Mouse (Mus musculus) fat pad, adult 2 months (tissue): ENCODE measurements around the gene Celf2.

Source experiments
- DNase-seq: peaks from one replicate; pipeline ENCODE4 v3.0.0-alpha.2; 2011; ENCODE audit warnings: low read depth, low spot score; ENCODE audit errors: extremely low read depth

The Celf2 gene

DNA sequence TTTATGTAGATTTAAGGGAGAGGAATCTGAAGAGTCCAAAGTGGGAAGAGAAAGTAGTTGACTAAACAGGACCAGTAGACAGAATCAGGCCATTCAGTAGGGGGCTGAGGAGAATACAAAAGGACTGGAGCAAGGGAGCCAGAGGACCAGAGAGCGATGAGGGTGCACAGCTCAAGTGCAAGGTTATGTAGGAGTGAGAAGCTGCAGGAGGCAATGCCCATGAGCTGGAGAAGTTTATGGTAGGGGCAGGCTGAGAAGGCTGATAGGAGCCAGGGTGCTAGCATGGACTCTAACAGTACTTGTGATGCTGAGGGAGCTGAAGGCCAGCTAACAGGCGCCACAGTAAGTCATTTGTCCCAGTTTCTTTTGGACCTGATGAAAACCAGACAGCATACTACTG is 718.5 kb downstream of the Celf2 start:
- DNase-seq = no peak

DNA sequence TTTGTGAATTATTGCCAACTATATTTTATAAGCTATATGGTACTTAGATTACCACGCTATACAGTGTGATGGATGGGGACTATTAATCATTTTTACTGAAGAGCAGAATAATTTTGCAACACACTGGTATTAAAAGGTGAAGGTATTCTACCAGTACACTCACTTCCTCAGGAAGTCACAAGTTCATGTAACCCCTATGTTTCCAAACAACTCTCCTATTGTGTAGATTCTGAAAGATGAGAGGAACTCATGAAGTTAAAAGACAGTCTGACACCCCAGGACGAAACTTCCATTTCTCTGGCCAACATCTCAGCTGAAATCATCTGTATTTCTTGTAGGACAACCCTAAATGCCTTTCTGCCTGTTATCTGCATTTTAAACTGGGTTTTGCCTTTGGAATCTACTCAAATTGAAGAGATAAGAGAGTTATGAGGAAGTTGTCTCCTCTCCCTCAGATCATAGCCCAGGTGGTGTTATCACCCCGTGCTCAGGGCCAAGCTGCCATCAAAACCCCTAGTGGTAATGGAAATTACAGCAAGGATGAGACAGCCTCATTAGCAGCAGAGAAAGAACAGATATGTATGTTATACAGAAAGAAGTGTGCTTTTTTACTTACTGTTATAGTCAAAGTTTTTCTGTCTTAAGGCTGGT is 722.7 kb downstream of the Celf2 start:
- no peak for DNase-seq

DNA sequence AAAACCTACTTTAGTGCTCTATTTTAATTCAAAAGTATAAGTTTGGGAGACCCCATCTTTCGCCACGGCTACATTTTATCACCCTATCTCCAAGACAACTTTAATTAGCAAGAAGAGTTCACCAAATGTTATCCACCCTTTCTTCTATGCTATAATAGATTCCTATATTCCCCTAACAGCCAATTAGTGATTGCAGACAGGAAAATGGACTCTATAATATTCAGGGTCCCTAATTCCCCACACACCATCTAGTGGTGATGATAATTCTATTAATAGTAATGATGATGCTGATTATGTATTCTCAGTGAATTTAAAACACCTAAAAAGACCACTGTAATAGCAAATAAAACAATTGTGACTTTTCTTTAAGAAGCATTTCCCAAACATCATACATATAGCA is 739.1 kb downstream of the Celf2 start:
- no peak for DNase-seq

DNA sequence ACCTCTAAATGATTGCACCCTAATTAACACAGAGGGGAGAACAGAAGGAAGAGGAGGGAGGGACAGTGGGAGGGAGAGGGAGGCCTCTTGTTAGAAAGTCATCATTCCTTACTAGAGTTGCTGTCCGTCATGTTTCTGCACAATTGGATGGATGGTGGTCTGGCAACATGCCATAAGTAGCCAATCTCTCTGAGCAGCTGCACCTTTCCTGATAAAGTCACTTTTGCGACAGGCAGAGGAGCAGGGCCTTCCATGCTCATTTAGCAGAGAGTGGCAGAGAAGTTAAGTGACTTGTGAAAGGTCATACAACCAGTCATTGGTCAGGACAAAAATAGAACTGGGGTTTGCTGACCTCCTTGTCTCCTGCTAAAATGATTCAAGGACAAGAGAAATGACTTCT is 747.0 kb downstream of the Celf2 start:
- DNase-seq = no peak

DNA sequence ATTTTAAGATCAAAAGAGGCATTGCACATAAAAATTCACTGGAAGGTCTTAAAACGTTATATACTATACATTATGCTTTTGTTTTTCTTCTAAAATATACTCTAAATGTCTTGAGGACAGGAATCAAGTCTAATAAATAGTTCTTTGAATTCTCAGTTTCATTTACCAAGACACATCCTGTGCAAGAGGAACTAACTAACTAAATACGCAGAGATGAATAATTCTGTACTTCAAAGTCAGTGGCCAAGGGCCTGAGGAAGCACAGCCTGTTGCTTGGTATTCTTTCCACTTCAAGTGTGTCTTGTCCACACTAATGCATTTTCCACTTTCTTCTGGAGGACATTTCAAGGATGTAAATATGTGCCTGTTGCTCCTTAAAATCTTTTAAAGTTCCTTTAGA is 766.2 kb downstream of the Celf2 start:
- no peak for DNase-seq

DNA sequence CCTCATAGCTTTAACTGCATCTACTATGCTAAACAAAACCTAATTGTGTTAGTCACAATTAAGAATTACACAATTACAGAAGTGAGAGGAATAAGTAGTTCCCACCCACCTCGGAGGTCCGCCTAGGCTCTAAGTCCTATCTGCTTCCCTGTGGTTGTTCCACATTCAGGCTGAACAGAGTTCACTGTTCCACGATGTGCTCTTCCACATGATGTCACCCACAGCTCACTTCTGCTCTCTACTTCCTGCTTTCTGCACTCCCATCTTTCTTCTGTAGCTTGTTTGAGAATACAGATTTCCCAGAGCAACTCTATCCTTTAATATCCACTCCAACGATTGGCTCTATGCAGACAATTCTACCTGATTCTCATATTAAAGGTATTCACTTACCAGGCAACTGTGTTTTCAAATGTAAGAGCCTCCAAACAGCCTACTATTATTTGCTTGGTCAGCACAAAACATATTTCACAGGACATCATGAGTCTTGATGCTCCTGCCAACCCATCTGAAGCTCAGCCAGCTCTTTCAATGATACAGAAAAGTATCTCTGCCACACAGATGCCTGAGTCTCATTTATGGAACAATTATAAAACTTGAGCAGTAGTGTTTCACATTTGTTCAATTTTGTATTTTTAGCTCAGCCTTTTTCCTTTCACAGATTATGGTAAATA is 769.2 kb downstream of the Celf2 start:
- DNase-seq = no peak

DNA sequence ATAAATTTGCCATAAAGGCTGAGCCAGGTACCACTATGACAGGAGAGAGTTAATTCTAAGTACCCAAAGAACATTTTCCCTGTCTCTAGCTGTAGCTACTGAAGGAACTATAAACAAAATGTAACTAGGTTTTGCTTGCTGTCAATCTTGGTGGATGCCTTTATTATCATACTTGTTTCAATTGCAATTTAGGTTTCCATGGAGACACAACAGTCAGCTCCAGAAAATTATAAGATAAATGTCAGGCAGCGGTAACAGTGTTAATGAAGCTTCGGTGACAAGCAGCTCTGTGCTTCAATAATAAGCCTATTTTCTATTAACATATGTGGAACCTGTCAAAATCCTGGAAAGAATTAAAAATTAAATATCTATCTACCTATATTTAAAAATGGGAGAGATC is 777.3 kb downstream of the Celf2 start:
- DNase-seq = no peak

DNA sequence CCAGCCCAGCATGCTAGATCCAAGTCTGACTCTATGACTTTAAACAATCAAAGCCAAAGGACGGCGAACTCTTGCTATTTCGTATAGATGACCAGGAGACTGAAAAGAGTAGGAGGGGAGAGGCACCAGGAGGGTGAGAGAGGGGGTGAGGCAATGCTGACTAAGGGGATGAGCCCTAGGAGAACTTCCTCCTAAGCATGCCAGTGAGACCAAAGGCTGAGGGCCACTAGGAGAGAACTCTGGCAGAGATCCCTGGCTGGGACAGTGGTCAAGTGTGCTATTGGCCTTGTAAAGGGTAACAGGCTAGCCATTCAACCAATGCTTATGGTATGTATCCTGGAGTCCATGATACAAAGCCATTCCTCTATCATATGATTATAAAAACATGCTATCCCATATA is 778.5 kb downstream of the Celf2 start:
- DNase-seq = no peak

DNA sequence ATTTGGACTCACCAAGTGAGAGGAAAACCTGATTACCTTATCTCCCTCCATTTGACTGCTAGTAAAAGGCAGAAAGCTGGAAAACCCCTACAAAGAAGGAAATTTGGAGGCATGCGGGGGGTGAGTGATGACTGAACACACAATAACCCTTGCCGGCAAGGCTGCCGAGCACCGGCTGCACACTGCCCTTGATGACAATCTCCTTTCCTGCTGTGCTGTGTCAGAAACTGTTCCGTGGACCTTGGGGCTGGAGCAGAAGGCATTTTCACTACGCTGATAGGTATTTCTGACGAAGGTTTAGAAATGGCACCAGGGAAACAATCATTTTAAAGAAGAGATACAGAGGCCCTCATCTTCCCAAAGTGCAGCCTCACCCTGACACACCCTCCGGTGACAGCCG is 779.4 kb downstream of the Celf2 start:
- DNase-seq = no peak

DNA sequence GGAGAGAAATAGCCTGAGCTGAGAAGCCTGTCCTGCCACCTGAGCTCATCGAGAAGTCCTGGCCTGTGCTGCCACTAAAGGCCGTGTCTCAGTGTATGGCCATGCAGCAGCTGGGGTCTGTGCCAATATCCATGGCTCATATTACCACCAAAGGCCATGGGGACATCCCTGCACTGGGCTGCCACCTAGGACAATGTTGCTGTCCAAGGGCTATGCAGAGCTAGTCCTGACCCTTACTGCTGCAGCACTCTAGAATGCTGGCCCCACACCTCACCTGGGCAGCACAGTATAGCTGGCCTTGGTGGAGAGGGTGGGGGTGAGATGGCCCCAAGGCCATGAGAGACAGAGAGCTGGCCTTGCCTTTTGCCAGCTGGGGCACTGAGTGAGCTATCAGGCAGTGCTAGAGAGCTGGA is 780.5 kb downstream of the Celf2 start:
- no peak for DNase-seq

DNA sequence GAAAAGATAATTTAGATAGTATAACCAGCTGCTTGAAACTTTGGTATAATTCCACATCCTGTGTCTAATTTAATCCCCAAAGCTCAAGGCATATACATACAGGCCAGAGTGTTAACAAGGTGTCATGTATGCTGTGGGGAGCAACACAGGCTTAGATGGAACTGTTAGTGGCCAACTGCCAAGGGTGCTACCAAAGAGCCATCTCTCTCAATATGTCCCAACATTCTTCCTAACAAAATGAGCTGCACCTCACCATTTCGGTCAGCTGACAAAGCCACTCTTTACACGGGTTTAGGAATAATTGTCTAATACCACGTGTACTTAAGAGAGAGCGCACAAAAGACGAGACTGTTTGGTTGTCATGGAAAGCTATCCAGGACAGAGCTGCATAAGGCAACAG is 782.0 kb downstream of the Celf2 start:
- DNase-seq = no peak

DNA sequence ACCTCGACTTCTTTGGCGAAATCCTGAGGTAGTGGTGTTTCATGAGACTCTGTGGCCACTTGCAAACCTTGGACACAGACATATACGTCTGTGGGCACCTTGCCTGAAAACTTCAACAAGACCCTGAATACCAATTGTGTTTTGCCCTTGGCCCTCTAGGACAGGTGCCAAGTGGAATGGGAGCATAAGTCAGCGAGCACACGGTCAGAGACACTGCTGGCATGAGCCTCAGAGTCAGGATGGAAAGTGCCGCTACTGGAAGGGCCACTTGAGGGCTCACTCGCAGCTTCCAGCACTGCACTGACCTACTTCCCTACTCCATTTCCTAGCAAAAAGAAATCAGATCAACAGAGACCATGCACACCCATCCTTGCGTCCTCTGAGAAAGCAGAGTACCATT is 783.3 kb downstream of the Celf2 start:
- no peak for DNase-seq

DNA sequence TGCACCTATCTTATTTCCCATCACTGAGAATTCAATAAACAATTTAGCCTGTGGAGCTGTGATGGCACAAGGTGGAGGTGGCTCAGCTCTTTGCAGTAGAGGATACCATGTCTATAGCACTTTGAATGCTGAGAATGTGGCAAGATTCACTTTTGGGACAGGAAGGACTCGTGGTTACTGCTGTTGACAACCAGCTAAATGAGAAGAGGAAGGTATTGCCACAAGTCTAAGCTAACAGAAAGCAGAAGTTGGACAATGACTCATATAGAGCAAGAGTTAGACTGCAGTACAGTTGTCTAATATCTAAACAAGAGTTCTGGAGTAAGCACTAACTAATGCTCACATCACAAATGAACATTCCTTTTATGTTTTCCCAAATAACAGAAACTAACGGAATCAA is 785.8 kb downstream of the Celf2 start:
- no peak for DNase-seq

DNA sequence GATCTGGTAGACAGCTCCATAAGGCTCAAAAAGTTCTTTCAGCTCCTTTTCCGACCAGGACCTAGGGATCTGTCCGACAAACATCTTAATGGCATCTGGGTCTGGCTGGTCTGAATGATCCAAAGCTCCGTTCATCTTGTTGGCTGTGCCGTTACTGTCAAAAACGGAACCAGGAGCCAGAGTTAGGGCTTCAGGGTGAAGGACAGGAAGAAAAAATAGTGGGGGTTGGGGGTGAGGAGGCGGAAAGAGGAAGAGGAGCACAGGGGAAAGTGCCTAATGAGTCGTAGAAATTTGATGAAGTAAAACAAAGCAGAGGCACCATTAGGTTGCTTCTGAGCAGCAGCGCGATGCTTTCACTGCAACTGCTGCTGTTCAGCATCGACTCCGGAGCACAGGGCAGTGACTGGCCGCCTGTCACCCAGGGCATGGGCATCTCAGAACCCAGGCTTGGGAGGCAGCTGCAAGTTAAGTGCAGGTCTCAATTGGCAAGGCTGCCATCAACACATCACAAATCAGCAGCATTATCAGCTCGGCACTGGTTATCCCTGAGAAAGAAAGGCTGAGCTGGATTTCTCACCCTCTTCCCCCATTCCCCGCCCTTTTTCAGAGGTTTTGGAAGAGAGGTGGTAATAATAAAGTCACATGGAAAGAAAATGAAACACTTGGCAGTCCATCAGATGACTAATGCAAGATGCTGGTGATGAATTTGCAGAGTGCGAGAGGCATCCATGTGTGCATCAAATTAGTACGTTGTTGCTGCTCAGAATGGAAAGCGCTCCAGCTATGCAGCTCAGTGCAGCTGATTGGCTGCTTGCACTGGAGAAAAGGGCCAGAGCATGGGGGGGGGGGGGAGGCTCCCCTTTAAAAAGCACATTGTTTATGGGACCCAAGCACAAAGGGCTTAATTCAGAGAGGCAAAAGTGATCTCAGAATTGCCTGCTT is 787.6 kb downstream of the Celf2 start:
- no peak for DNase-seq

DNA sequence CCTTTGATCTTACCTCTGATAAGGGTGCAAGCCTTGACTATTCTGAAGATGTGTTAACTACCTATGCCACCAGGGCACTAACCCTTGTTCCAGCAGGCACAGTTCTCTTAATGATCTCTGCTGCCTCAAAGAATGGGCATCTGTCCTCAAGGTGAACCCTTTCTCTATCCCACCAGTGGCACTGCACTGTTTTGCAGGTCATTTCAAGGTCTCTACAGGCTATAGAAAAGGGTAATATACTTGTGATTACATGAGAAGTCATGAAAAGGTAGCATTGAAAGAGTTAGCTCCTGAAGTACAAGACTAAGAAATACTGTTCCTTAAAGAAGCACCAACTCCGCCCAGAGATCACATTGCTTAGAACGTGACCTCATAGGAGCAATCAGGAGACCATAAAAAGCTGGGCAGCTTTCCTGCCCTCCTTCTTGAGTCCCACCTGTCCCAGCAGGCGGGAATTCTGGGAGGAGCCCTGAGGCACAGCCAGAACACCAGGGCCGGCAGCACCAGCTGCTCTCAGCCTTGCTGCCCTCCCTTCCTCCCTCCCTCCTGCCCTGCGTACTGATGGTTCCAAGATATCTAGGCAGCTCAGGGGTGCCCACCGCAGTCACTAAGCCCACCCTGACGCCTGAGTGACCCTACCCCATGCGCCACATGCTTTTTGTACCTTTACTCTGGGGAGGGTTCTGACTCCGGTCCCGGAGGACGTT is 788.5 kb downstream of the Celf2 start:
- no peak for DNase-seq

DNA sequence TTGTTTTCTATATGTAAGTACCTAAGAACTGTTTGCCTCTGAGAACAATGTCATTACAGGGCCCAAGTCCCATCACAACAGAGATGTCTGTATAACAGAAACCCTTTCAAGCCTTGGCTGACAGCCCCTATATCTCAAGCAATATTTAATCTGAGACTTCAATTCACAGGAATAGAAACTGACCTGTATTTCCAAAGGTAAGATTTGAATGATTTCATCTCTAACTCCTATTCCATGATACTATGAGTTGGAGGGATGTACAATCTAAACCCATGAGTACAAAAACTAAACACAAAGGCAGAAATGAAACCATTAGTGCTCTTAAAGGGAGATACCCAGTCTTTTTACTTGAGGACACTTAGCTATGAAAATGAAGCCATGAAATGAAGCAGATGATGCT is 790.5 kb downstream of the Celf2 start:
- no peak for DNase-seq

DNA sequence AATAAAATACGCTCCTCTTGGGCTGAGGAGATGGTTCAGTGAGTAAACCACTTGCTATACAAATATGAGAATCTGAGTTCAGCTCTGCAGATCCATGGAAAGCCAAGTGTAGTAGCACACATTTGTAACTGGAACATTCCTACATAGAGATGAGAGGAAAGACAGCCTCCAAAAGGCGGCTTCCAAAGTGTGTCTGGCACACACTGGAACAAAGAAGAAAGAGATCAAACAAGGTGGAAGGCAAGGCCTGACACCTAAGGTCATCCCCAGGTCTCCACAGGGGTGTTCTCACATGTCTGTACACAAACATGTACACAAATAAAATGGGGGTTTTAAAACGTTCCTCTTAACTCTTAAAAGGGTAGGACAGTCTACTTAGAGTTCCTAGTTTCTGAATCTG is 791.4 kb downstream of the Celf2 start:
- no peak for DNase-seq

DNA sequence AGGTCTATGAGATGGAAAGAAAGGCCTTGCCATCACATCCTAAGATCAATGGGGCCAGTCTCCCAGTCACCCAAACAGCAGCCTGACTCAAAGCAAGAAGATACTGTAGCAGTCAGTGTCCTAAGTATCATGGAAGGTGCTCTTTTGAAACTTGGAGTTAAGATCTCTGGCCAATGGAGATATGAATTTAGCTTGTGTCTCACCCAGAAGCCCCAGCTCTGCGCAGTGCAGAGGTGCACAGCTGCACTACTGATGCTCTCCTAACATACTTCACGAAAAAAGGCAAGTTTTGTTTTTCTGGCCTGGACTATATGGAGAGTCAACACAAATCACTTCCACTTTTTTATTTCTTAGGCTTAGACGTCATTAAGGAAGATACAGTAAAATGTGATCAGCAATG is 793.8 kb downstream of the Celf2 start:
- no peak for DNase-seq

DNA sequence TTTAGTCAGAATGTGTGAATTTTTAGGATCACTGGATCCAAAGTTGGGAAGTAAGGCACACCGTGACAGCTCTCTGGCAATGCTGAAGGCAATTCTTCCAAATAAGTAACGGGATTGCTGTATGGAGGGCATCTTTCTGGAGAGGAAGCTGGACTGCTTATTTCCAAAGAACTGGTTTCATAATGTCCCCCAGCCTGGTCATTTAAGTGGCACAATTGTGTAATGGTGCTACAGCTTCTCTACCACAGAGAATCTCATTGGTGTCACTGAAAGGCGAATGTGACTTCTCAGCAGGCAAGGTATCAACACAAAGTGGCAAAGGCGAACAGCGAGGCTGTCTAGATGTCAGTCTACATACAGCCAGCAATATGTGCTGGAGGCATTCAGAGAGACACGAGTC is 795.8 kb downstream of the Celf2 start:
- DNase-seq = no peak

DNA sequence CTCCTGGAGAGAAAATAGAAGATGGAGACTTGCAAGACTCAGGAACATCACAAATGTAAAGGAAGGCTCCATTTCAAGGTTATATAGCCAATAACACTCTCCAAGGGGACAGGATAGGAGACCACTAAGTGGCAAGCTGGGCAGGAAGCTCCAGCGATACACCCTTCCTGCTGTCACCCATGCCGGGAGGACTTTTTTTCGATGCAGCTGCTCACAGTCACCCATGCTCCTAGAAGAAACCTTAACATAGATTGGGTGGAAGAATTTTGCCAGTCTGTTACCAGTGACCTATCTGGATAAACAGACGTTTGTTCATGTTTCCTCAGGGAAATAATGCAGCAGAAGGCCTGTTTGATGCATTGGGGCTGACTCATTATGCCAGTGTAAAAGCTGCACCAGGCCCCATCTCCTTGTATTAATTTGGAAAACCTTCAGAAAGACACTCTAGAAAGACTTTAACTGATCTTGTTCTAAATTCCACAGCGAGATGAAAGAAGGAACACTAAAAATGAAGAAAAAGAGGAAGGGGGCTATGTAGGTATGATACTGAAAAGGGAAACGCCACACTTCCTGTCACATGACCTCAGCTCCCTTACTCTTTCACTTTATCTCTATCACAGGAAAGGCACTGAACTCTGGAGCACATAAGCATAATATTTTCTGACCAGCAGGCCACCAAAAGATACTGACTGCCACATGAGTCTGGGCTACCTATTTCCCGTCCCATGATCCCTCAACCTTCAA is 798.5 kb downstream of the Celf2 start:
- no peak for DNase-seq
